Mouse (Mus musculus) fat pad, adult 2 months (tissue): Measurements from ENCODE around the gene Rgl1.

ENCODE experiments used
- DNase-seq: peaks from one replicate; pipeline ENCODE4 v3.0.0-alpha.2; 2011; ENCODE audit warnings: low read depth, low spot score; ENCODE audit errors: extremely low read depth

Gene Rgl1

DNA sequence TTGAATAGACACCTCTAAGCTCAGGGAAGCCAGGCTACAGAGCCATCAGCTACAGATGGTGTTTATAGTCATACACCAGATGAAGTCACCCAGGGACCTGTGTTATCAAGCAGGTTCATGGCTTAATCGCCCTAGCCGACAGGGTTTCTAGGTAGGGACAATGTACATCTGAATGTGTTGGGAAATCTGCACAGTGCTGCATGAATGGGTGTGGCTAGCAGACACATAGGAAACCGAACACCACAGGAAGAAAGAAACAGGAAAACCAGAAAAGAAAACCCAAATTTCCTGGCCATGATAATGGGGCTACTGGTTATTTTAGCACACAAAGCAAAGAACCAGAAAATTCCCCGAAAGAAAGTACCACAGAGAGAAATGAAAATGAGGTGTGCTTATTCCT lies 45.2 kb downstream of the Rgl1 start:
- DNase-seq, result no peak

DNA sequence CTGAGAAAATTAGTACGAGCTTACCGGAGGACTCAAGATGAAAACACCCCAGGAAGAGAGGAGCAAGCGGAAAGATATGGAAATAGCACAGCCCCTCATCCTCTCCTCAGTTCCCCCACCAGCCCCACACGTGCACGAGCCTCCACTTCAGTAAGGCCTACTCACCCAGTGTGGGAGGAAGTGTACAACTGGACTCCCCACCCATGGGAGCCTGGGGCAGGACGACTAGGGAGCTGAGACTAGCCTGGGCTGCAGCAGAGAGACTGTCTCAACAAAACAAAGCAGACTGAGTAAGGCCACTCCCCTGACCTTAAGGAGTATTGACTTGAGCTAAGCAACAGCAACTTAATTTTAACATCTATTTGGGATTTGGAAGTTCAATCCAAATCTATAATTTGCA lies 48.0 kb downstream of the Rgl1 start:
- no peak for DNase-seq

DNA sequence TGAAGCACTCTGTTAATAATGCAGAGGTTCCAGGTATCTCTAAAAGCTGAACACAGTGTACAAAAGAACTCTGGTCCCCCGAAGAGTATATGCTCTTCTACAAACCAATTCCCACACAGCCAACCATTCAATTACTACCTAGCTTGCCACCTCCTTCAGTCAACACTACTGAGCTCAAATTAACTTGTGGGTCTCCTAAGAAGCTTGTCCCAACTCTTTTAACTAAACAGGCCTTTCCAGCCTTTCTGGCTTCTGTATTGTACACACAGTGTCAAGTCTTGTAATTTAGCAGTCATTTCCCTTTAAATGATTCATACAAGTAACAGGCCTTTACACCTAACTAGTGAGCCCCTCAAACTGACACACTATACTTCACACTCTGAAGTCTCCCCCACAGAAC lies 48.8 kb downstream of the Rgl1 start:
- no peak for DNase-seq

DNA sequence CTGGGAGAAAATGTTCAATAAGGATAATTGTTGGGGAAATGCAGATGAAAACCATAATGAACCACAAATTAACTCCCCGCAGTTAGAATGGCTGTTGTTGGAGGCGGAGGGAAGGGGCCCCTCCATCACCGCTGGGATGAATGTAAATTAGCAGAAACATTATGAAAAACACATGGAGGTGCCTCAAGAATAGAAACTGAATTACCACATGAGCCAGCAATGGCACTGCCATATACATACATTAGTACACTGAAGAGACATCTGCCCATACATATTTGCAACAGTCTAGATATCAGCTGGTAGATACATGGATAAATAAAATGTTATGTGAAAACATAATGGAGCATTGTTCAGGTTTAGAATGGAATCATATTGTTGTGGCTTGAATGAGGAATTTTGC lies 51.7 kb downstream of the Rgl1 start:
- DNase-seq, result no peak

DNA sequence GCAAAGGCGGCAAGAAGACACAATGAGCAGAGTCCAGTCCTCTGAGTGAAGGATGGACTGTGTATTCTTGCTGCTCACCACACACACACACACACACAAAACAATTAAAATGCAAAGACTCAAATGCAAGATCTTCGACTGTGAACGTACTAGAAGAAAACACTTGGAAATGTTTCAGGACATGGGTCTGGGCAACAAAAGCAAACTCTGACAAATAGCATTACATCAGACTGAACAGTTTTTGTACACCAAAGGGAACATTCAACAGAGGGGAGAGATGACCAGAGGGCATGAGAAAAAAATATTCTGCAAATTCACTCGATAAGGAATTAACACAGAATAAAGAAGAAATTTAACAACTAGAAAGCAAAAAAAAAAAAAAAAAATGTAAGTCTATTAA lies 52.2 kb downstream of the Rgl1 start:
- DNase-seq, result no peak

DNA sequence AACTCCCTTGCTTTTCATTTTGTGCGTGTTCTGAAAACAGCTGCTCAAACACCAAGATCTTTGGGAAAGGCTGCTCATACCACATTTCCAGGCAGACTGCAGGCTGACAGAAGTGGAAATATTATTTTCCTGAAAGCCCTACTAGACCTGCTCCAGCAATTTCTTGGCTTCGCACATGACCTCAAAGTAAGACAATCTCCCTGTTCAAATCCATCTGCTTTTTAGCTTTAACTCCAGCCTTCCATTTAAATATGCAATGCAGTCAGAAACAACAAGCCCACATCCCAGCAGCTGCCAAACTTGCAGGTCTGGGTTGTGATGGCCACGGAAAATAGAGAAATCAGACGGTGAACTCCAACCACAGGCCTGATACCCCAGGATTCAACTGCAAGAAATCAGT lies 55.1 kb downstream of the Rgl1 start:
- DNase-seq, result no peak

DNA sequence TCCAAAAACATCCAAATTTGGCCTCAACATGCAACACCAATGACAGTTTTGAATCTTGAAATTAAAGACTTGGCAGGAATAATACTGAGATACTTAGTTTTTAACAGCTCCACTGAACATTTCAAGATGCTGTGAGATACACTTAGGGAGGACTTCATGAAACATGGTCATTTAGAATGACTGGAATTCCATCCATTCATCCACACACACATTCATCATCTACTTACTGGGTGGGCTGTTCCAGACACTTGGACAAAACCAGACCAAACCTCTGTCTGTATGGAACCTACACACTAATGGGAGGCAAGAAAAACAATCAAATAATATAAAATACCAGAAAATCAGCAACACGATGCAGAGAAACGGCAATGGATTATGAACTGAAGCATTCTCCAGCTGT lies 58.6 kb downstream of the Rgl1 start:
- no peak for DNase-seq

DNA sequence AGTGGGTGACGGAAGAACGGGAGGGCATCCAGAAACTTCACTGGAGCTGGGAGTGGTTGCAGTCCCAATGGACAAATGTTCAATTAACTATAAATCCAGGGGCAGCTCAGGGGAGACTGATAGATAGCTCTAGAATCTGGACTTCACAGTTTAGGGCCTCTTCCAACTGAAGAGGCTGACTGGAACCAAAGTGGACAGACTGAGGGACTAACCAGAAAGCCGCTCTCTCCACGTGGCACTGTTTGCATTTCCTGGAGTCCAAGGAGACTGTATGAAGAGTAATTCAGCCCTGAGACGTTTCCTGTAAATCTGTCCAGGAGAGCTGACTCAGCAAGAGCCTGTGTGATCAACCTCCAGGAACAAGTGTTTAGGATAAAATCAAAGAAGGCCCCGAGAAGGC lies 62.2 kb downstream of the Rgl1 start:
- no peak for DNase-seq

DNA sequence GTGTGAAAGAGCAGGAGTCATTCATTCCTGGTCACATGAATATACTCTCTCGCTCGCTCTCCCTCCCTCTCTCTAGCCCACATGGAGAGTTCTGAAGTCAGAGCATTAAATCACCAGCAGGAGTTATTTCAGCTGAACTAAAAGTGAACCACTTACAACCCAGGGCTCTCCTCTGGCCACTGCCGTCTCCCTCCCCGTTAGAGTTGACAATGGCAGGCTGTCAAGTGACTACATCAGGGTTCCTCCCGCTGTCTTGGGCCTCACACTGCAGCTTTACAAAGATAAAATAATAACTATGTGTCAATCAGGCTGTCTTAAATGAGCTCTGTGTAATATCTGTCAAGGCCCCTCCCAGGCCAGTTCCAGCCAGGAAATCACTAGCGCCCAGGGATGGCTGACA lies 63.2 kb downstream of the Rgl1 start:
- DNase-seq, result no peak

DNA sequence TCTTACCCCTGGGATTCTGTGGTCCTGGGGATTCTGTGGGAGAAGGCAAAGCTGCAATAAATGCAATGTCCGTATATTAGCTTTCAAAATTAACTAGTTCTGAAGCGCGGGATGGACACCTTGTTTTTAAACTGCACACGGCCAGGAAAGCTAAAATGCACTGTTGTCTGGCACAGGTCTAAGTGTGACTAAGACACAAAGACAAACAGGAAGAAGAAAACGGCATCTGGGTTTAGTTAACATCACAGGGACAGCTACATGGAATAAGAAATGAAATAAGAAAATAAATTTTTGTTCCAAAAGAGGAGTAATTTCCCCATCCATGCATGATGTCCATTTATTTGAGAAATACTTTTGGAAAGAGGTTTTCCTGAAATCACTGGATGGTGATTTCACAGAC lies 65.1 kb downstream of the Rgl1 start:
- no peak for DNase-seq

DNA sequence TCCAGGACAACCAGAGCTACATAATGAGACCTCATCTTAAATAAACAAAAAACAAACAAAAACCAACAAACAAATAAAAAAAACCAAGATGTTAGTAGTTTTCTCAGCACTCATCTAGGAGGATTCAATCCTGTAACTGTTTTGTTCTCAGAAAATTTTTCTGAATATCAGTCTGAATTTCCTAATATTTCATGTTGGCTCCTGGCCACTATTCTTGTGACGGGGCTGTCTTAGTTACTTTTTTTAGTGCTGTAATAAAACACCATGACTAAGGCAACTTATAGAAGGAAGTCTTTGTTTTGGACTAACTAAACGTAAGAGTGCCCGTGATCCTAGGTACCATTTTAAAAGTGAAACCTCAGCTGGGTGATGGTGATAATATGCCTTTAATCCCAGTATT lies 68.8 kb downstream of the Rgl1 start:
- DNase-seq, result no peak

DNA sequence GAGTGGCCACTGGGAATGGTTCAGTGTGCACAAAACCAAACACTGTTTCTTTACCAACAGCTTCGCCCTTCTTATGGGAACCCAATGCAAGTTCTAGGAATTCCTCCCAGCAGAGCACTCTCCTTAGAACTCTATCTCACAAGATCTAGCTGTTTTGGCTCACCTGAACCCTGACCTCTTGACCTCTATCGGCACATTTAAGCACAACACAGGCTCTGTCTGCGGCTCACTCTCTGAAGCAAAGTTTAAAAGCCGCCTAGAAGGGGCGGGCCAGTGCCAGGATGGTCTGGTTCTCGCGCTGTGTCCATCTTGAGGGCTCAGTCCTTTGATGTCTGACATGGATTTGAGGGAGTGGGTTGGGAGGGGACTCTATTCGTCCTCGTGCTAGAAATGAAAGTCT lies 70.7 kb downstream of the Rgl1 start:
- no peak for DNase-seq

DNA sequence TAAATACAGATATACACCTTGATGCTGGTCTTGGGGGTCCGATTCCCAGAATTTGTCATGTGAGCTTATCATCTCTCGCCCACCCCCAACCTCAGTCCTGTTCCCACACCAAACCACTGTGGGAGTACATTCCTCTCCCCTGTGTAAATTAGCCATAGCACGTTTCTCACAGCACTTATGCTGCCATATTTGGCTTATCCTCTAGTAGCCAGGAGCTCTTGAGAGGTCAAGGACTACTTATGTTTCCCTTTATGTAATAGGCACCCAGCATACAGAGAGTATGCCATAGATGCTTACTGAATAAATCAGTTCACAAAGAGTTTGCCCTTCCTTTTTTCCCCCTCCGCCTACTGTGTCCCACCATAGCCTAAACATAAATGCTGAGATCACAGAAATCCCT lies 76.2 kb downstream of the Rgl1 start:
- DNase-seq, result no peak

DNA sequence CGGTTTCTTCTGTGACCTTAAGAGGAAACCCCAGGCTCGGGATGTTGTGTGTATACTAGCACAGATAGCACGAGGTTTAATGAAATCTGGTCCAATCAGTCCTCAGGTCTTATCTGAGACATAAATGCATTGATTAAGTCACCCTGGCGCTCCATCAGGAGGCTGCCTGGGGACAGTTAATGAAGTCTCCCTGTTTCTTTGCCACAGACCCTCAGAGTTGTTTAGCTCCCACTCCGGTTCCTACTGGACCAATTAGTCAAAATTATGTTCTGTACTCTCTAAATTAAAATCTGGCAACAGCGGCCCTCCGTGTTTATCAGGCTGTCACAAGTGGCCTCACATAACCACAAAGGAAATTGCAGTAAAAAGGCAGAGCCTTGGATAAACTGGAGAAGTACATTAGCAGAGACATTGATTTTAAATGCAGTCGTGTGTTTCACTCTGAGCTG lies 78.4 kb downstream of the Rgl1 start:
- DNase-seq, result no peak

DNA sequence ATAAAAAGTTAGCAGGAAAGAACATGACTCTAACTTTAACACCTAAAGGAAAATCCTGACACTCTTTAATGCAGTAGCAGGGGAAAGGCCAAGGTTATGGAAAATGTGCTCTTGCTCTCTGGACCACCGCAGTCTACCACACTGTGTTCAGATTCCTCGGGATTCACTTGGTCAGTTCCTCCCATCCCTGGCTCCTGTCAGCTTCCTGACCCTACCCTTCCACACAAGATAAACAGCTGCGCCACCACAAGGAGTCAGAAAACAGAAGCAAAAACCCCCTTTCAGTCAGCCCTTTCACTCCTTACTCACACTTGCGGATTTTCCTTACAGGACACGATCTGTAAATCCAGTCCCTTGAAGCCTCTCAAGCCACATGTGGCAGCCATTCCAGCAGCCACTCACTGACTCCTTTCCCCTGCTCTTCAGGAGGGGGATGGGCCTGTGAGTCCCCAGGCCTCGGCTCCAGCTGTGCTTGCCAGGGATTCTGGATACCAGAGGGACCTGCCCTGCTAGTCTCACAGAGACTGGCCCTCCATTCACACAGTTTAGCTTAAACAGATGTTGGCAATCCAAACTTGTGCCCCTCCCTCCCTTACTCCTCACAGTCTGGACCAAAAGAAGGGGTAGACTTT lies 78.9 kb downstream of the Rgl1 start:
- no peak for DNase-seq

DNA sequence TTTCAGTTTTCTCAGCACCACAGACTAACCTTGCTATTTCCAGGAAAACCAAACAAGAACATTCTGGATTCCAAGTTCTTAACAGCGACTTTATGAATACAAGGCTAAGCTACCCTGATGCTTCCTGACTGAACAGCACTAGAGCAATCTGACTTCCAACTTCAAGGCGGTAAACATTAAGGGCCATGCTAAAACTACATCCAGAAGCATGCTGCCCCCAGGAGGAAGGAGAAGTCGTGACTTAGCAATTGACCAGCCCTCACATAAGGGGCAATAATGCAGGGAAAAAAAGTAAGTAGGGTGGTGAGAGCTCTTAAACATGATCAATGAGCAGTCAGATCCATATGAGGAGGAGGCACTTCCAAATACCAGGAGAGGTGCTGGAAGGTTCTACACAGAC lies 80.6 kb downstream of the Rgl1 start:
- no peak for DNase-seq

DNA sequence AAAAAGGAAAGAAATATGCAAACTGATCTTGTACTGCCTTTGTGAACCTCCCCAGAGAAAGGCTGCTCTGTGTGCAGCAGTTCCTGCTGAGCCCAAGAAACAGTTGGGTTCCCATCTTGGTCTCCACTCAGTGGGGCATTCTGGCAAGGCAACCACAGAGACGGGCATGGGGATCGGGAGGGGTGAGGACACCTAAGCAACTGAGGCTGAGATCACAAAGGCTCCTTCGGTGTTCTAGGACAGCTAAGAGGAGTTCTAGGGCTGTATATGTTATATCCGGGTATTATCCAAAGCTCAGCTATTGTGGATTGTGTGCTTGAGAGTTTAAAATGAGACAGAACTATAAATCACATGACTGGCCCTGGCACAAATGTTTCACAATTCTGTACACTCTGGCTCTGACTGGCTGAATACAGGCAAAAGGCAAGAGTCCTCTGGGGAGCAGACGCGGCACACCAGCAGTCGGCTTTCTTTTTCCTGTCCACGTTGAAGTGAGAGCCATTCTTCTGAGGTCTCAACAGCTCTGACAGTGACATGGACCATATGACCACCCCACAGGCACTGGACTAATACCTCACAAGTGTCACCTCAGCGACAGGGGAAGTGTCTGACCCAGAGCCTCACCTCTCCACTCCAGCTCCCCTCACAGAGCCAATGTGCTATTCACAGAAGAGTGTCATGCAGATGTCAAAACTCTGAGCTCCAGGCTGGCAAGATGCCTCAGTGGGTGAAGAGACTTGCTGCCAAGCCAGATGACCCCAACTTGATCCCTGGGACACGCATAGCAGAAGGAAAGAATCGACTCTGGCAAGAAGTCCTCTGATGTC lies 83.6 kb downstream of the Rgl1 start:
- peak; percentile 13 for DNase-seq

DNA sequence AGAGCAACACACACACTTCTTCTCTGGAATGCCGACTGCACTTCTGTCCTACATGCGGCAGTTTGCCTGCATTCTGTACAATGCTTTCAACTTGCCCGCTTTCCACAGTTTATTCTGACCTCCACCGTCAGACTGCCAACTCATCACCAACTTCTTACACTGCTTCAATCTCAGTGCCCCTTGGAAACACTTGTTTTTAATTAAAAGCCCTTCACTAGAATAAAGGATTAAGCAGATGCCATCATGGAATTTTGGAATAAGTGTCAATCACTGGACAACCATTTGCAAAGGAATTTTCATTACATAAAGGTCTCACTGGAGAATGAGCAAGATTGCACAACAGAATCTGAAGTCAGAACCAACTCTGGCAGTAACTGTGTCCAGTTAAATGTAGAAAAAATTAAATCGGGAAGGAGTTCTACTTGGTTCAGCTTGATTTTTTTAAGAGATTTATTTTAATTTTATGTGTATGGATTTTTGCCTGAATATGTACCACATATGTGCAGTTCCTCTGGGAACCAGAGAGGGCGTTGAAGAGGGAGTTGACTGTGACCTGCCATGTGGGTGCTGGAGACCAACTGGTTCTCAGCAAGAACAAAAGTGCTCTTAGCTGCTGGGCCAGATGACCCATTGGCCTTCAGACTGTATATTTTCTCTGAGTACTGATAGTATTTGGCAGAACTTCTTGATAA lies 84.3 kb downstream of the Rgl1 start:
- DNase-seq, result no peak

DNA sequence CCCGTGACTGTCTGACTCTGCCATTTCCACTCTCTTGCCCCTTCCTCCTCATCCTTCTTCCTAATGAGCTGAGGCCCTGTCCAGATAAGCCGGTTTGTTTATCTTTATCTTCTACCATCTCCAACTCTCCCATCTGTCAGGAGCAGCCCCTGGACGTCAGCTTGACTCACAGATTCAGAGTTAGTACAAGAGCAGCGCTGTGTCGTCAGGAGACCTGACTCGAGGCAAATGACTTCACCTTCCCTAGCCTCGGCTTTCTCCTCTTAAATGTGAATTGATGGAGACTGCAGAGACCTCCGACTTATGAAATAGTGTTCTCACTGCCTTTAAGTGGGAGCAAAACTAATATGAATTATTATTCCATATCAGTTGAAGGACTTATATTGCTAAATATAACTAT lies 85.0 kb downstream of the Rgl1 start:
- DNase-seq, result no peak

DNA sequence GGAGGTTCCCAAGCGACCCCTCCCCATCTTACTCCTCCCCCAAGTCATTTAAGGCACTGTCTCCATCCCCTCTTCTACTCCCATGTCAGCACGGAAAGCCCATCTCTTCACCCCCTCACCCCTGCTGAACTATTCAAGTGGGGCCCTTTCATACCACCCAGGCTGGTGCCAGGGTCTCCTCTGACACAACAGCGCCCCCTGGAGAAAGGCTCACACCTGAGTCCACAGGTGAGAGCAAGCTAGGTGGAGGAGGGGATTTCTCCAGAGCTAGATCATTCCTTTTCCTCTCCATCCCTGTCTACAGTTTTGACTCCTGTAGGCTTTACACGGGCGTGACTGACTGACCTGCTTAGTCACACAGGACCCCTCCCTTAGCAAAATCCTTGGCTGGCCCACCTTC lies 87.7 kb downstream of the Rgl1 start:
- no peak for DNase-seq

DNA sequence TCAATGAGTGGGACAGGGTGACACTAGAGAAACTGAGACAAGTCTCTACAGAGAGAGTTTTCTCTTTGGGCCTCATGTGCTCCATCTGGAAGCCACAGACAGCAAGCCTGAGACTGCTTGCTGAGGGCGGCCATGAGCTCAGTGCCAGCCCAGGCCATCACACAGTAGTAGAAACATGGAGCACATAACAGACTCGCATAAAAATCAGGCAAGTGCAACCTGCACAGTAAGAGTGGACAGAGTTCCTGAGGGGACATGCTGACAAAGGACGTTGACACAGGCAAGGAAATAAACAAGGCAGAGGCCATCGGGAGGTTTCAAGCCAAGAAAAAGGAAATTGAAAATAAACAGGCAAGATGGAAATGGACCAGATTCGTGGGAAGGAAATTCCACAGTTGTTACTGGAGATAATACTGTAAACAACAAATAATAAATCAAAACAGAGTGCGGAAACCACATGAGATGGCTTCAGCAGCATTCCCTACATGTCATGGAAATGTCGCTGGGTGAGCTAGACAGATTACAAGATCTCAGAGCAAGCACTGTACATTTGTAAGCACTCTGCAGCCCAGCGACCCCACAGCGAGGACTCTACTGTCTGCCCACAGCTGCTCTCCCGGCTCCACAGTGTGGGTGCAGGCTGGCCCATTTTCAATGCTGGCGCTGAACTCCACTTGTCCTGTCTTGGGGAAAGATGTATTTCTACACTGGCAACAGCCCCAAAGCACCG lies 88.5 kb downstream of the Rgl1 start:
- DNase-seq, result no peak
